Mouse (Mus musculus) adrenal gland, postnatal 36 days (tissue): ENCODE measurements around the gene Mycbp2. TPM values are rescaled to one million over a fixed set of nuclear protein-coding genes. Genes with fewer than 3 reads are reported as not detected.
A peak's percentile ranks its signal among the peaks of the same experiment; 100 is the strongest.

Experiments
- DNase-seq, 2 experiments: peaks; one replicate each; pipeline ENCODE4 v3.0.0; 2021; ENCODE audit warnings: mixed read lengths in 1 of 2
- long read RNA-seq, 2 experiments: library from polyadenylated mRNA; stranded (forward); transcript quantifications; one replicate each; pipeline ENCODE4 v2.0.0; 2021; ENCODE audit warnings: borderline sequencing depth in 2 of 2
- total RNA-seq, 2 experiments: library from RNA; stranded (reverse); gene quantifications; 2 replicates each; pipeline ENCODE4 v1.2.3; 2021

Mycbp2 gene
- total RNA-seq, result 10 to 100 TPM; 58.2 to 63.8 TPM
- long read RNA-seq, experiment 1, partial matches to known transcripts, result 14 of 16 reads
- long read RNA-seq, experiment 1, other reads (novel, unspliced or antisense), result 2 of 16 reads
- long read RNA-seq, experiment 2, partial matches to known transcripts, result 1 of 1 reads
- long read RNA-seq, experiment 2, other reads (novel, unspliced or antisense), result 0 of 1 reads

GRCm38 (mm10) chr14:103346729-103347505, at the start of gene Mycbp2:
Mycbp2 (minus strand) TSS chr14:103346814.
- peak; percentile 99 to 100 for DNase-seq

GRCm38 (mm10) chr14:103392391-103392790, 45.8 kb upstream of the Mycbp2 start:
- DNase-seq, result no peak

GRCm38 (mm10) chr14:103387431-103387830, 40.8 kb upstream of the Mycbp2 start:
- DNase-seq, result no peak

- no peak for DNase-seq
These were observed 40.3 kb upstream of the Mycbp2 start for GRCm38 (mm10) chr14:103386871-103387270.

- no peak for DNase-seq
These were observed 38.5 kb upstream of the Mycbp2 start for GRCm38 (mm10) chr14:103385084-103385610.

GRCm38 (mm10) chr14:103378703-103379102, 32.1 kb upstream of the Mycbp2 start:
- no peak for DNase-seq

- DNase-seq, result no peak
These were observed 30.2 kb upstream of the Mycbp2 start for GRCm38 (mm10) chr14:103376765-103377164.

- no peak for DNase-seq
These were observed 28.9 kb upstream of the Mycbp2 start for GRCm38 (mm10) chr14:103375523-103375922.

GRCm38 (mm10) chr14:103363199-103363598, 16.6 kb upstream of the Mycbp2 start:
- no peak for DNase-seq

- no peak for DNase-seq
These were observed 9.5 kb upstream of the Mycbp2 start for GRCm38 (mm10) chr14:103356066-103356465.

GRCm38 (mm10) chr14:103354396-103355352, 8.1 kb upstream of the Mycbp2 start:
- DNase-seq, result no peak

GRCm38 (mm10) chr14:103345858-103346728, 521 bp downstream of the Mycbp2 start:
- peak; percentile 39 to 65 for DNase-seq

GRCm38 (mm10) chr14:103345486-103345857, 1.1 kb downstream of the Mycbp2 start:
- peak; percentile 18 to 50 for DNase-seq

- DNase-seq, result no peak
These were observed 1.6 kb downstream of the Mycbp2 start for GRCm38 (mm10) chr14:103345011-103345410.

- peak in 1 of 2 experiments; percentile 6 for DNase-seq
These were observed 2.8 kb downstream of the Mycbp2 start for GRCm38 (mm10) chr14:103343791-103344190.

GRCm38 (mm10) chr14:103341385-103342294, 5.0 kb downstream of the Mycbp2 start:
- peak; percentile 37 to 54 for DNase-seq

GRCm38 (mm10) chr14:103312926-103313325, 33.7 kb downstream of the Mycbp2 start:
- peak in 1 of 2 experiments; percentile 24 for DNase-seq

- DNase-seq, result no peak
These were observed 50.4 kb downstream of the Mycbp2 start for GRCm38 (mm10) chr14:103296227-103296626.

GRCm38 (mm10) chr14:103286650-103287049, 60.0 kb downstream of the Mycbp2 start:
- DNase-seq, result no peak

GRCm38 (mm10) chr14:103276667-103277066, 69.9 kb downstream of the Mycbp2 start:
- DNase-seq, result no peak
